Mouse (Mus musculus) limb, embryonic 14.5 days (tissue): Measurements from ENCODE around the gene Chst5. TPM values are rescaled to one million over a fixed set of nuclear protein-coding genes. Genes with fewer than 3 reads are reported as not detected.

Experiments
- ATAC-seq: fragments of 200-750 bp; cut with Nextera tagmentation; 2 replicates; pipeline ENCODE4 v1.8.0; 2017; ENCODE audit warnings: low read depth, moderate number of reproducible peaks, moderate TSS enrichment; ENCODE audit not compliant: low FRiP score
- DNase-seq: peaks from one replicate; pipeline ENCODE4 v3.0.0-alpha.2; 2015; ENCODE audit warnings: low spot score
- H3K27ac ChIP-seq: fragments of 300-500 bp; sonication (generic); replicated peaks from 2 replicates; pipeline ENCODE4 v1.5.1; 2014; ENCODE audit warnings: low read depth, mild to moderate bottlenecking, low read length, moderate library complexity, mixed read lengths
- H3K27me3 ChIP-seq: fragments of 300-500 bp; sonication (generic); 2 replicates; pipeline ENCODE4 v1.6.1; 2014; ENCODE audit warnings: low read length, mixed read lengths; ENCODE audit not compliant: control insufficient read depth, insufficient read depth
- H3K36me3 ChIP-seq: fragments of 300-500 bp; sonication (generic); 2 replicates; pipeline ENCODE4 v1.6.1; 2014; ENCODE audit warnings: mild to moderate bottlenecking, low read length, moderate library complexity, mixed read lengths; ENCODE audit not compliant: control insufficient read depth, insufficient read depth
- H3K4me1 ChIP-seq: fragments of 300-500 bp; sonication (generic); 2 replicates; pipeline ENCODE4 v1.6.1; 2014; ENCODE audit warnings: antibody characterized with exemption, low read length, mixed read lengths; ENCODE audit not compliant: control insufficient read depth, insufficient read depth
- H3K4me2 ChIP-seq: fragments of 300-500 bp; sonication (generic); replicated peaks from 2 replicates; pipeline ENCODE4 v1.6.1; 2014; ENCODE audit warnings: low read depth, mild to moderate bottlenecking, low read length, moderate library complexity; ENCODE audit not compliant: severe bottlenecking
- H3K4me3 ChIP-seq: fragments of 300-500 bp; sonication (generic); replicated peaks from 2 replicates; pipeline ENCODE4 v1.5.1; 2014; ENCODE audit warnings: low read length
- H3K9ac ChIP-seq: fragments of 300-500 bp; sonication (generic); 2 replicates; pipeline ENCODE4 v1.6.1; 2014; ENCODE audit warnings: mild to moderate bottlenecking, low read depth, low read length, moderate library complexity; ENCODE audit not compliant: severe bottlenecking
- H3K9me3 ChIP-seq: fragments of 300-500 bp; sonication (generic); 2 replicates; pipeline ENCODE4 v1.6.1; 2016; ENCODE audit warnings: low read length; ENCODE audit not compliant: control insufficient read depth
- POLR2A ChIP-seq: fragments of 200-500 bp; IDR thresholded peaks from 2 replicates; pipeline ENCODE4 v1.8.0; 2012; ENCODE audit warnings: inconsistent platforms, mild to moderate bottlenecking, moderate library complexity, borderline replicate concordance; ENCODE audit not compliant: insufficient read depth, insufficient read length; ENCODE audit errors: extremely low read depth
- WGBS: fragments of 180-500 bp; shearing (Covaris S2); extraction: QIAGEN DNeasy Blood & Tissue Kit; methylation state at CpG from one replicate; pipeline ENCODE4 v1.1.7; 2014; 5-methylcytosine and 5-hydroxymethylcytosine counted together
- polyA plus RNA-seq, 2 experiments: library from polyadenylated mRNA; depleted of rRNA in 1 of 2; stranded (reverse) in 1 of 2; unstranded in 1 of 2; fragments of >200 nt; fragmentation: Nextera tagmentation in 1 of 2; extraction: Ambion mirVana in 1 of 2; gene quantifications; 2 replicates each; pipeline versions ENCODE4 v1.2.1 to v1.2.3; 2012 to 2014

Gene Chst5
- polyA plus RNA-seq, 2 experiments: 11.7 to 12.2 TPM

- H3K27ac ChIP-seq: no peak overlapping the region
- H3K9me3 ChIP-seq: no peaks in the 10 kb centered on the region
- TF ChIP-seq POLR2A: no peak
- H3K36me3 ChIP-seq: peaks cover 68% of the 10 kb centered on the region
- WGBS: 95% methylated on average over 7 of the region's 7 CpGs
- no peak overlapping the region for H3K9ac ChIP-seq
- H3K27me3 ChIP-seq: no peaks in the 10 kb centered on the region
- no peaks in the 10 kb centered on the region for H3K4me1 ChIP-seq
- H3K4me2 ChIP-seq: no peak overlapping the region
- no peak for ATAC-seq
- H3K4me3 ChIP-seq: no peak overlapping the region
- no peak for DNase-seq
Measured at GRCm38 (mm10) chr8:111951317-111951716, 41.1 kb upstream of the Chst5 start.

- WGBS: 90% methylated on average over 3 of the region's 3 CpGs
- H3K4me2 ChIP-seq: no peak overlapping the region
- ATAC-seq (no peak), DNase-seq (no peak)
- H3K9me3 ChIP-seq: no peaks in the 10 kb centered on the region
- no peak overlapping the region for H3K27ac ChIP-seq
- peaks cover 70% of the 10 kb centered on the region for H3K36me3 ChIP-seq
- no peaks in the 10 kb centered on the region for H3K4me1 ChIP-seq
- no peak for TF ChIP-seq POLR2A
- no peak overlapping the region for H3K9ac ChIP-seq
- no peaks in the 10 kb centered on the region for H3K27me3 ChIP-seq
- no peak overlapping the region for H3K4me3 ChIP-seq
Measured at GRCm38 (mm10) chr8:111950846-111951245, 40.6 kb upstream of the Chst5 start.

GRCm38 (mm10) chr8:111947954-111948353 is 37.7 kb upstream of the Chst5 start:
- Histone ChIP-seq H3K36me3 (peaks cover 69% of the 10 kb centered on the region), H3K27me3 (no peaks in the 10 kb centered on the region), H3K4me1 (no peaks in the 10 kb centered on the region), H3K4me3 (no peak overlapping the region), H3K27ac (no peak overlapping the region), H3K9me3 (no peaks in the 10 kb centered on the region), H3K9ac (no peak overlapping the region), H3K4me2 (no peak overlapping the region)
- TF ChIP-seq POLR2A: no peak
- WGBS: 91% methylated on average over 8 of the region's 8 CpGs
- no peak for DNase-seq
- ATAC-seq: no peak

DNA sequence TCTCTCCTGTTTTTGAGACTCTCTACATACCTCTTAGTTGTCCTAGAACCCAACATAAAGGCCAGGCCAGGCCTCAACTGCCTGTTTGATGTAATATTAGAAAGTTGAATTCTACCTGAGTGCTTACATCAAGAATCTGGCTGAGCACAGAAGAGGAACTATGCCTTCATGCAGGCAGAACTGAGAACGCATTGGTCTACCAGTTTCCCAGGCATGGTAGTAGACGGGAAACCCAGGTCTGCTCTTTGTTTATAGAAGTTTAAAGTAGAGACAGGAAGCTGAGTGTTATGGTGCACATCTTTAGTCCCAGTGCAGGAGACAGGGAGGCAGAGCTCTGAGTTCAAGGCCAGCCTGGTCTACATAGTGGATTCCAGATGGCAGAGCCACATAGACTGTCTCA is 36.9 kb upstream of the Chst5 start:
- no peak overlapping the region for H3K27ac ChIP-seq

GRCm38 (mm10) chr8:111943544-111943943 is 33.3 kb upstream of the Chst5 start:
- Histone ChIP-seq H3K9ac (no peak overlapping the region), H3K27me3 (no peaks in the 10 kb centered on the region), H3K4me1 (peaks cover 12% of the 10 kb centered on the region), H3K9me3 (no peaks in the 10 kb centered on the region), H3K36me3 (peaks cover 50% of the 10 kb centered on the region), H3K4me2 (no peak overlapping the region), H3K4me3 (no peak overlapping the region), H3K27ac (no peak overlapping the region)
- TF ChIP-seq POLR2A: no peak
- no peak for DNase-seq
- 89% methylated on average over 2 of the region's 2 CpGs for WGBS
- ATAC-seq: no peak

More for the DNA sequence above, 36.9 kb upstream of the Chst5 start:
- ATAC-seq (no peak), DNase-seq (no peak)
- Histone ChIP-seq H3K4me3 (no peak overlapping the region), H3K9ac (no peak overlapping the region), H3K9me3 (no peaks in the 10 kb centered on the region), H3K27me3 (no peaks in the 10 kb centered on the region), H3K4me2 (no peak overlapping the region), H3K36me3 (peaks cover 68% of the 10 kb centered on the region), H3K4me1 (no peaks in the 10 kb centered on the region)
- TF ChIP-seq POLR2A: no peak
- WGBS: 84% methylated on average over 2 of the region's 2 CpGs

- peak overlapping the region; percentile 45; the same call in 1 of the 2 replicates for H3K27ac ChIP-seq
- no peak for TF ChIP-seq POLR2A
- peak overlapping the region; percentile 91 for H3K4me2 ChIP-seq
- peaks cover 12% of the 10 kb centered on the region for H3K4me1 ChIP-seq
- H3K4me3 ChIP-seq: peak overlapping the region; percentile 87
- DNase-seq (peak; percentile 51), ATAC-seq (no peak)
- H3K9me3 ChIP-seq: no peaks in the 10 kb centered on the region
- under 1% methylated on average over 21 of the region's 23 CpGs for WGBS
- H3K27me3 ChIP-seq: no peaks in the 10 kb centered on the region
- H3K36me3 ChIP-seq: peaks cover 30% of the 10 kb centered on the region
- H3K9ac ChIP-seq: peak overlapping the region; percentile 71
Measured at GRCm38 (mm10) chr8:111941101-111941454, 30.8 kb upstream of the Chst5 start.
